Mouse (Mus musculus) forebrain, embryonic 15.5 days (tissue): ENCODE data around the gene Hsd3b1. TPM values are rescaled to one million over a fixed set of nuclear protein-coding genes. Genes with fewer than 3 reads are reported as not detected.
A peak's percentile ranks its signal among the peaks of the same experiment; 100 is the strongest.

Experiments used
- ATAC-seq: fragments of 200-750 bp; cut with Nextera tagmentation; replicated peaks from 2 replicates; pipeline ENCODE4 v1.8.0; 2017; ENCODE audit warnings: mild to moderate bottlenecking, moderate TSS enrichment, moderate library complexity
- H3K27ac ChIP-seq: fragments of 300-500 bp; sonication (generic); replicated peaks from 2 replicates; pipeline ENCODE4 v1.5.1; 2015; ENCODE audit warnings: mild to moderate bottlenecking, inconsistent platforms
- H3K27me3 ChIP-seq: fragments of 300-500 bp; sonication (generic); 2 replicates; pipeline ENCODE4 v1.6.1; 2015; ENCODE audit warnings: inconsistent platforms
- H3K36me3 ChIP-seq: fragments of 300-500 bp; sonication (generic); 2 replicates; pipeline ENCODE4 v1.6.1; 2015; ENCODE audit warnings: mild to moderate bottlenecking, inconsistent platforms
- H3K4me1 ChIP-seq: fragments of 300-500 bp; sonication (generic); 2 replicates; pipeline ENCODE4 v1.6.1; 2015; ENCODE audit warnings: inconsistent platforms
- H3K4me2 ChIP-seq: fragments of 300-500 bp; sonication (generic); replicated peaks from 2 replicates; pipeline ENCODE4 v1.6.1; 2015; ENCODE audit warnings: mild to moderate bottlenecking, inconsistent platforms
- H3K4me3 ChIP-seq: fragments of 300-500 bp; sonication (generic); 2 replicates; pipeline ENCODE4 v1.5.1; 2015; ENCODE audit warnings: mild to moderate bottlenecking, inconsistent platforms
- H3K9ac ChIP-seq: fragments of 300-500 bp; sonication (generic); replicated peaks from 2 replicates; pipeline ENCODE4 v1.6.1; 2015; ENCODE audit warnings: mild to moderate bottlenecking, inconsistent platforms
- H3K9me3 ChIP-seq: fragments of 300-500 bp; sonication (generic); 2 replicates; pipeline ENCODE4 v1.6.1; 2016; ENCODE audit warnings: inconsistent platforms
- WGBS: fragments of 180-500 bp; shearing (Covaris S2); methylation state at CpG from one replicate; pipeline ENCODE4 v1.1.7; 2015; ENCODE audit warnings: mixed read lengths; 5-methylcytosine and 5-hydroxymethylcytosine counted together
- polyA plus RNA-seq: library from polyadenylated mRNA; unstranded; fragments of >200 nt; fragmentation: Nextera tagmentation; extraction: Ambion mirVana; gene quantifications from 2 replicates; pipeline ENCODE4 v1.2.1, GENCODE M21; 2015

Hsd3b1 gene
- polyA plus RNA-seq: 0.10 TPM in 1 of 2 replicates, not detected in the other

GRCm38 (mm10) chr3:98859576-98859975 is at the start of gene Hsd3b1:
TSS of gene Hsd3b1 (minus strand) at chr3:98859794.
- Histone ChIP-seq H3K27me3 (no peaks in the 10 kb centered on the region), H3K4me2 (no peak within 1 kb of the TSS), H3K36me3 (no peaks in the 10 kb centered on the region), H3K9ac (no peak within 1 kb of the TSS), H3K27ac (no peak within 1 kb of the TSS), H3K9me3 (no peaks in the 10 kb centered on the region), H3K4me1 (no peaks in the 10 kb centered on the region), H3K4me3 (no peak within 1 kb of the TSS)
- ATAC-seq: no peak
- WGBS: 94% methylated on average over 3 of the region's 3 CpGs

GRCm38 (mm10) chr3:98897606-98898005 is 38.0 kb upstream of the Hsd3b1 start:
- no peak overlapping the region for H3K4me3 ChIP-seq
- no peaks in the 10 kb centered on the region for H3K36me3 ChIP-seq
- H3K9me3 ChIP-seq: no peaks in the 10 kb centered on the region
- H3K9ac ChIP-seq: no peak overlapping the region
- no peaks in the 10 kb centered on the region for H3K27me3 ChIP-seq
- no peak overlapping the region for H3K27ac ChIP-seq
- no peak overlapping the region for H3K4me2 ChIP-seq
- no peaks in the 10 kb centered on the region for H3K4me1 ChIP-seq
- ATAC-seq: no peak
- WGBS: 93% methylated on average over 2 of the region's 2 CpGs

- Histone ChIP-seq H3K4me1 (no peaks in the 10 kb centered on the region), H3K36me3 (no peaks in the 10 kb centered on the region), H3K27me3 (no peaks in the 10 kb centered on the region), H3K9ac (no peak overlapping the region), H3K4me2 (no peak overlapping the region), H3K27ac (no peak overlapping the region), H3K4me3 (no peak overlapping the region), H3K9me3 (no peaks in the 10 kb centered on the region)
- peak; percentile 46; the same call in 1 of the 2 replicates for ATAC-seq
- WGBS: 47% methylated on average over 10 of the region's 10 CpGs
Measured at GRCm38 (mm10) chr3:98895071-98895601, 35.5 kb upstream of the Hsd3b1 start.

- no peak for ATAC-seq
- Histone ChIP-seq H3K27ac (no peak within 1 kb of the TSS), H3K27me3 (no peaks in the 10 kb centered on the region), H3K36me3 (no peaks in the 10 kb centered on the region), H3K4me1 (no peaks in the 10 kb centered on the region), H3K4me2 (no peak within 1 kb of the TSS), H3K9me3 (no peaks in the 10 kb centered on the region), H3K9ac (no peak within 1 kb of the TSS), H3K4me3 (no peak within 1 kb of the TSS)
- 95% methylated on average over 3 of the region's 3 CpGs for WGBS
Measured at GRCm38 (mm10) chr3:98893057-98893772, 33.6 kb upstream of the Hsd3b1 start, which contains the start of gene Hao2. TSS of gene Hao2 (minus strand) at chr3:98893239.

- H3K27ac ChIP-seq: no peak overlapping the region
- no peak overlapping the region for H3K4me3 ChIP-seq
- H3K4me1 ChIP-seq: no peaks in the 10 kb centered on the region
- no peak overlapping the region for H3K9ac ChIP-seq
- WGBS: 92% methylated on average over 4 of the region's 4 CpGs
- ATAC-seq: no peak
- H3K4me2 ChIP-seq: no peak overlapping the region
- H3K9me3 ChIP-seq: no peaks in the 10 kb centered on the region
- no peaks in the 10 kb centered on the region for H3K36me3 ChIP-seq
- H3K27me3 ChIP-seq: no peaks in the 10 kb centered on the region
Measured at GRCm38 (mm10) chr3:98890430-98890829, 30.8 kb upstream of the Hsd3b1 start.

- Histone ChIP-seq H3K9ac (no peak overlapping the region), H3K4me3 (no peak overlapping the region), H3K9me3 (no peaks in the 10 kb centered on the region), H3K4me2 (no peak overlapping the region), H3K4me1 (no peaks in the 10 kb centered on the region), H3K36me3 (no peaks in the 10 kb centered on the region), H3K27ac (no peak overlapping the region), H3K27me3 (no peaks in the 10 kb centered on the region)
- WGBS: 69% methylated on average over 2 of the region's 2 CpGs
- ATAC-seq: no peak
Measured at GRCm38 (mm10) chr3:98888206-98888605, 28.6 kb upstream of the Hsd3b1 start.

GRCm38 (mm10) chr3:98880831-98881230 is 21.2 kb upstream of the Hsd3b1 start:
- Histone ChIP-seq H3K9ac (no peak overlapping the region), H3K4me3 (no peak overlapping the region), H3K27me3 (no peaks in the 10 kb centered on the region), H3K36me3 (no peaks in the 10 kb centered on the region), H3K27ac (no peak overlapping the region), H3K4me2 (no peak overlapping the region), H3K4me1 (no peaks in the 10 kb centered on the region), H3K9me3 (no peaks in the 10 kb centered on the region)
- 88% methylated on average over 2 of the region's 2 CpGs for WGBS
- ATAC-seq: no peak

- ATAC-seq: no peak
- H3K4me2 ChIP-seq: no peak overlapping the region
- H3K27ac ChIP-seq: no peak overlapping the region
- H3K27me3 ChIP-seq: no peaks in the 10 kb centered on the region
- H3K4me3 ChIP-seq: no peak overlapping the region
- H3K9ac ChIP-seq: no peak overlapping the region
- WGBS: 55% methylated on average over 6 of the region's 6 CpGs
- no peaks in the 10 kb centered on the region for H3K9me3 ChIP-seq
- H3K4me1 ChIP-seq: no peaks in the 10 kb centered on the region
- no peaks in the 10 kb centered on the region for H3K36me3 ChIP-seq
Measured at GRCm38 (mm10) chr3:98880216-98880615, 20.6 kb upstream of the Hsd3b1 start.

- no peak for ATAC-seq
- Histone ChIP-seq H3K4me2 (no peak overlapping the region), H3K27me3 (no peaks in the 10 kb centered on the region), H3K4me3 (no peak overlapping the region), H3K36me3 (no peaks in the 10 kb centered on the region), H3K27ac (no peak overlapping the region), H3K9me3 (no peaks in the 10 kb centered on the region), H3K4me1 (no peaks in the 10 kb centered on the region), H3K9ac (no peak overlapping the region)
- 88% methylated on average over 2 of the region's 2 CpGs for WGBS
Measured at GRCm38 (mm10) chr3:98868219-98868618, 8.6 kb upstream of the Hsd3b1 start.

GRCm38 (mm10) chr3:98862800-98863199 is 3.2 kb upstream of the Hsd3b1 start:
- H3K36me3 ChIP-seq: no peaks in the 10 kb centered on the region

GRCm38 (mm10) chr3:98858051-98858450 is 1.5 kb downstream of the Hsd3b1 start:
- H3K27ac ChIP-seq: no peak overlapping the region
- 86% methylated on average over 2 of the region's 2 CpGs for WGBS
- no peaks in the 10 kb centered on the region for H3K4me1 ChIP-seq
- no peak overlapping the region for H3K4me3 ChIP-seq
- H3K27me3 ChIP-seq: no peaks in the 10 kb centered on the region
- no peak overlapping the region for H3K4me2 ChIP-seq
- no peak for ATAC-seq
- no peaks in the 10 kb centered on the region for H3K9me3 ChIP-seq
- no peaks in the 10 kb centered on the region for H3K36me3 ChIP-seq
- no peak overlapping the region for H3K9ac ChIP-seq

More at GRCm38 (mm10) chr3:98862800-98863199, 3.2 kb upstream of the Hsd3b1 start:
- no peak overlapping the region for H3K4me3 ChIP-seq
- ATAC-seq: no peak
- H3K27ac ChIP-seq: no peak overlapping the region
- H3K4me2 ChIP-seq: no peak overlapping the region
- no peaks in the 10 kb centered on the region for H3K27me3 ChIP-seq
- no peaks in the 10 kb centered on the region for H3K4me1 ChIP-seq
- no peak overlapping the region for H3K9ac ChIP-seq
- H3K9me3 ChIP-seq: no peaks in the 10 kb centered on the region
- WGBS: 95% methylated on average over 1 of the region's 1 CpGs

- Histone ChIP-seq H3K4me1 (no peaks in the 10 kb centered on the region), H3K27ac (no peak overlapping the region), H3K27me3 (no peaks in the 10 kb centered on the region), H3K4me3 (no peak overlapping the region), H3K9me3 (no peaks in the 10 kb centered on the region), H3K4me2 (no peak overlapping the region), H3K36me3 (no peaks in the 10 kb centered on the region), H3K9ac (no peak overlapping the region)
- ATAC-seq: no peak
- 76% methylated on average over 1 of the region's 1 CpGs for WGBS
Measured at GRCm38 (mm10) chr3:98856892-98857291, 2.7 kb downstream of the Hsd3b1 start.

GRCm38 (mm10) chr3:98855160-98855559 is 4.4 kb downstream of the Hsd3b1 start:
- no peaks in the 10 kb centered on the region for H3K27me3 ChIP-seq
- H3K4me2 ChIP-seq: no peak overlapping the region
- H3K4me1 ChIP-seq: no peaks in the 10 kb centered on the region
- H3K9ac ChIP-seq: no peak overlapping the region
- H3K27ac ChIP-seq: no peak overlapping the region
- WGBS: 89% methylated on average over 3 of the region's 3 CpGs
- no peak for ATAC-seq
- no peaks in the 10 kb centered on the region for H3K36me3 ChIP-seq
- H3K4me3 ChIP-seq: no peak overlapping the region
- no peaks in the 10 kb centered on the region for H3K9me3 ChIP-seq
